Mouse (Mus musculus) neural tube, embryonic 14.5 days (tissue): ENCODE measurements around the gene Nucks1. TPM values are rescaled to one million over a fixed set of nuclear protein-coding genes. Genes with fewer than 3 reads are reported as not detected.

Experiments
- ATAC-seq: fragments of 200-750 bp; cut with Nextera tagmentation; 2 replicates; pipeline ENCODE4 v1.8.0; 2017; ENCODE audit warnings: low read depth, mild to moderate bottlenecking, moderate TSS enrichment, moderate library complexity
- H3K27ac ChIP-seq: fragments of 300-500 bp; sonication (generic); 2 replicates; pipeline ENCODE4 v1.5.1; 2014; ENCODE audit warnings: low read depth, mild to moderate bottlenecking, control low read depth, low read length, moderate library complexity, mixed read lengths
- H3K27me3 ChIP-seq: fragments of 300-500 bp; sonication (generic); 2 replicates; pipeline ENCODE4 v1.6.1; 2014; ENCODE audit warnings: low read length; ENCODE audit not compliant: control insufficient read depth, insufficient read depth
- H3K36me3 ChIP-seq: fragments of 300-500 bp; sonication (generic); 2 replicates; pipeline ENCODE4 v1.6.1; 2014; ENCODE audit warnings: low read length, mixed read lengths; ENCODE audit not compliant: control insufficient read depth, insufficient read depth
- H3K4me1 ChIP-seq: fragments of 300-500 bp; sonication (generic); 2 replicates; pipeline ENCODE4 v1.6.1; 2014; ENCODE audit warnings: low read length; ENCODE audit not compliant: control insufficient read depth, insufficient read depth
- H3K4me2 ChIP-seq: fragments of 300-500 bp; sonication (generic); 2 replicates; pipeline ENCODE4 v1.6.1; 2014; ENCODE audit warnings: mild to moderate bottlenecking, low read depth, low read length, control low read depth
- H3K4me3 ChIP-seq: fragments of 300-500 bp; sonication (generic); 2 replicates; pipeline ENCODE4 v1.5.1; 2014; ENCODE audit warnings: low read depth, low read length, control low read depth, mixed read lengths
- H3K9ac ChIP-seq: fragments of 300-500 bp; sonication (generic); replicated peaks from 2 replicates; pipeline ENCODE4 v1.6.1; 2014; ENCODE audit warnings: low read depth, mild to moderate bottlenecking, control low read depth, low read length, mixed read lengths
- H3K9me3 ChIP-seq: fragments of 300-500 bp; sonication (generic); 2 replicates; pipeline ENCODE4 v1.6.1; 2016; ENCODE audit warnings: low read length; ENCODE audit not compliant: control insufficient read depth
- WGBS: fragments of 180-500 bp; shearing (Covaris S2); extraction: QIAGEN DNeasy Blood & Tissue Kit; methylation state at CpG from one replicate; pipeline ENCODE4 v1.1.7; 2014; 5-methylcytosine and 5-hydroxymethylcytosine counted together
- polyA plus RNA-seq: library from polyadenylated mRNA; unstranded; fragments of >200 nt; fragmentation: Nextera tagmentation; extraction: Ambion mirVana; gene quantifications from 2 replicates; pipeline ENCODE4 v1.2.1, GENCODE M21; 2014

The Nucks1 gene
- polyA plus RNA-seq, 1 experiment from 2014 or later = 39.8 TPM

DNA sequence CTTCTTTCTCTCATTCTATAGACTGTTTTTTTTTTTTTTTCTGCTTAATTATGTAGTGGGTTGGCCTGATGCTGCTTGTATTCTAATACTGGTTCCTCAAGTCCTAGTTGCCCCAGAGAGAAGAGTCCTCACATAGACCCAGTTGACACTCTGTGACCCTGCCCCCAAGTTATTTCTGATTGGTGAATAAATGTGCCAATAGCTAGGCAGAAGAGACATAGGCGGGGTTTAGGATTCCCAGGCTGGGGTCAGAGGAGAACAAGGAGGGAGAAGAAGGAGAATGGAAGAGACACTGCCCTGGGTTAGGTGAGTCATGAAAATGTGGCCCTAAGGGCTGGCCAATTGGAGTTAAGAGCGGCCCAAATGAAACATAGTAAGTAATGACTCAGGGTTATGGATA is 30.5 kb upstream of the Nucks1 start:
- no peak for ATAC-seq
- WGBS = 86% methylated on average over 2 of the region's 2 CpGs

DNA sequence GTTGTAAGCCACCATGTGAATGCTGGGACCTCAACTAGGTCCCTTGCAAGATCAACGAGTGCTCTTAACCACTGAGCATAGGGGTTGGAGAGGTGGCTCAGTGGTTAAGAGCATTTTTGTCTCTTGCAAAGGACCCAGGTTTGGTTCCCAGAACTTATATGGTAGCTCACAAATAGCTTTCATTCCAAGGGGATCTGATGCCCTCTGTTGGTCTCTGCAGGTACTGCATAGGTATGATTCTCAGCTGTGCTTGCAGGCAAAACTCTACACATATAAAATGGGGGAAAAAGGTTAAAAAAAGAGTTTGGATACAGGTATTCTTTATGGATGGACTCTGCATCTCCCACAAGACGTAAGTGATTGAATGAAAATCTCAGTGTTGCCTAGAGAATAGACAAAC is 27.5 kb upstream of the Nucks1 start:
- no peaks in the 10 kb centered on the region for H3K9me3 ChIP-seq
- no peak overlapping the region for H3K4me3 ChIP-seq
- no peaks in the 10 kb centered on the region for H3K36me3 ChIP-seq
- whole genome bisulfite sequencing = 67% methylated on average over 2 of the region's 2 CpGs
- H3K9ac ChIP-seq = no peak overlapping the region
- ATAC-seq = no peak
- no peaks in the 10 kb centered on the region for H3K27me3 ChIP-seq
- no peaks in the 10 kb centered on the region for H3K4me1 ChIP-seq
- no peak overlapping the region for H3K4me2 ChIP-seq
- no peak overlapping the region for H3K27ac ChIP-seq

More for the DNA sequence above, 30.5 kb upstream of the Nucks1 start:
- Histone ChIP-seq H3K27me3 (no peaks in the 10 kb centered on the region), H3K4me1 (no peaks in the 10 kb centered on the region), H3K9ac (no peak overlapping the region), H3K36me3 (no peaks in the 10 kb centered on the region), H3K4me2 (no peak overlapping the region), H3K27ac (no peak overlapping the region), H3K4me3 (no peak overlapping the region), H3K9me3 (no peaks in the 10 kb centered on the region)

DNA sequence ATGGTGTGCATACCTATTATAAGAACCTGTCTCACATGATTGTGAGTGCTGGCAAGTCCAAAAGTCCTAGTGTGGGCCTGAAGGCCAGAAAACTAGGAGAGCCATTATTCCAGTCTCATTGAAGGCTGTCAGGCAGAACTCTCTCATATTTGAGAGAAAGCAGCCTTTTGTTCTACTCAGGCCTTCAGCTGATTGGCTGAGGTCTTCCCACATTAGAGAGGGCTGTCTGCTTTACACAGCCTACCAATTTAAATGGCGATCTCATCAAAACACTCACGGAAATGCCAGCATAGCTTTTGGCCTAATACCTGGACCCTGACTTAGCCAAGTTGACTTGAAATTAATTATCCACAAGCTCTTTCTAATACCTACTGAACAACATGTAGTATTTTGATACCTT is 24.2 kb upstream of the Nucks1 start:
- no peak overlapping the region for H3K4me2 ChIP-seq
- no peaks in the 10 kb centered on the region for H3K4me1 ChIP-seq
- no peak overlapping the region for H3K4me3 ChIP-seq
- 73% methylated on average over 2 of the region's 2 CpGs for WGBS
- H3K9me3 ChIP-seq = no peaks in the 10 kb centered on the region
- H3K27me3 ChIP-seq = no peaks in the 10 kb centered on the region
- no peak for ATAC-seq
- no peaks in the 10 kb centered on the region for H3K36me3 ChIP-seq
- no peak overlapping the region for H3K27ac ChIP-seq
- no peak overlapping the region for H3K9ac ChIP-seq

DNA sequence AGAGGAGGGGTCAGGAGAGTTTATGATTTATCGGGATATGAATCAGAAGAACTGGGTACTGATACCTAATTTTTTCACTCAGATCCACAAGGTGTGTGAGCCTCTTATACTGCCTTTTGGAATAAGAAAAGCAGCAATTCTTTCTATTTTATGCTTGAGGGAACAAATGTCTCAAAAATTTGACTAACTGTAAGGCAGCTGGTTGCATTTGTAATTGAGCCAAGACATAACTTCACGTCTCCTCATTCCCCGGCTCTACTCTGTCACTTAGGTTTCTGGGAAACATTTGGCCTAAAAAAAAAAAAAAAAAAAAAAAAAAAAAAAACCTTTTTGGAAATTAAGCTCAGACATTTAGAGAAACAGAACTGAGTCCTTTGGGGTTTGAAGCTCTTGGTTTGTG is 23.7 kb upstream of the Nucks1 start:
- no peaks in the 10 kb centered on the region for H3K9me3 ChIP-seq
- ATAC-seq = no peak
- H3K4me1 ChIP-seq = no peaks in the 10 kb centered on the region
- WGBS = 88% methylated on average over 3 of the region's 3 CpGs
- H3K4me3 ChIP-seq = no peak overlapping the region
- H3K4me2 ChIP-seq = no peak overlapping the region
- no peaks in the 10 kb centered on the region for H3K27me3 ChIP-seq
- no peak overlapping the region for H3K9ac ChIP-seq
- H3K36me3 ChIP-seq = no peaks in the 10 kb centered on the region
- no peak overlapping the region for H3K27ac ChIP-seq

DNA sequence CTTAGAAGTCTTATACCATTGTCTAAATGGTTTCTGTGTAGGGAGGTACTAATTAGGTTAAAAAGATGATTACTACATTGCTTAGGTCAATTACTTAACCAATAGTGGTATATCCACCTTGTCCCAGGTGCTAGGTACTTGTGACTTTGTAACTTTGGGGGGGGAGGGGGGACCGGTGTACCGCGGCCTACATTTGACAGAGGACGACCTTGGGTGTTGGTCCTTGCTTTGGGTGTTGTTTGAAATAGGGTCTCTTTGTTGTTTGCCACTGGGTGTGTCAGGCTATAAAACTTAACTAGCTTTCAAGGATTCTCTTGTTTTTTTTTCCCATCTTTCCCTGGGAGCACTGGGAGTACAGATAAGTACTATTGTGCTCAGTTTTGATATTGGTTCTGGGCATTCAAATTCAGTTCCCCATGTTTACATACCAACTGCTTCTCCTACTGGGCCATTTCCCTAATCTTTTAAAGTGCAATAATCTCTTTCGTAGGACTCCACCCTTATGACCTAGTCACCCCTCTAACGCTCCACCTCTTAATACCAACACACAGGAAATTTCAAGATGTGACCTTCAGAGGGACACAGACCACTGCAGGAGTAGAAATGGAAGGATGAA is 20.2 kb upstream of the Nucks1 start:
- Histone ChIP-seq H3K9ac (no peak overlapping the region), H3K27me3 (no peaks in the 10 kb centered on the region), H3K9me3 (no peaks in the 10 kb centered on the region), H3K4me1 (no peaks in the 10 kb centered on the region), H3K27ac (no peak overlapping the region), H3K4me2 (no peak overlapping the region), H3K36me3 (no peaks in the 10 kb centered on the region), H3K4me3 (no peak overlapping the region)
- 53% methylated on average over 6 of the region's 6 CpGs for WGBS
- no peak for ATAC-seq

DNA sequence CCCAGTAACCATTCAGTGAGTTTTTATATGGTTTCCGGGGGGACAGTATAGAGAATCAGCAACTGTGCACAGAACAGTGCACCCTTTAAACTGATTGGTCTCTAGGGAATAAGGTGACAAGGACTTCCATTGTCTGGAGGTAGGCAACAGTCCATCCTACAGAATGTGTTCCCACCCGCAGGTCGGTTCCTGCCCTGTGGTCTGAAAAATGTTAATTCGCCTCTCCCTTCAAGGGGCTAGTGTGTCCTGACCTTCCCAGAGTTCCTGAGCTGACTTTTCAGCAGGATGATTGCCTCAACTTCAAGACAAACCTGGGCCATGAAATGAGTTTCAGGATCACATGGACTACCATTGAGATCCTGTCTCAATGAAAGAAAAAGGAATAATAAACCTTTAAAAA is 18.9 kb upstream of the Nucks1 start:
- H3K27me3 ChIP-seq = no peaks in the 10 kb centered on the region
- H3K4me2 ChIP-seq = no peak overlapping the region
- no peaks in the 10 kb centered on the region for H3K36me3 ChIP-seq
- 61% methylated on average over 4 of the region's 4 CpGs for WGBS
- H3K9me3 ChIP-seq = no peaks in the 10 kb centered on the region
- H3K9ac ChIP-seq = no peak overlapping the region
- H3K4me1 ChIP-seq = no peaks in the 10 kb centered on the region
- no peak overlapping the region for H3K27ac ChIP-seq
- ATAC-seq = no peak
- H3K4me3 ChIP-seq = no peak overlapping the region

DNA sequence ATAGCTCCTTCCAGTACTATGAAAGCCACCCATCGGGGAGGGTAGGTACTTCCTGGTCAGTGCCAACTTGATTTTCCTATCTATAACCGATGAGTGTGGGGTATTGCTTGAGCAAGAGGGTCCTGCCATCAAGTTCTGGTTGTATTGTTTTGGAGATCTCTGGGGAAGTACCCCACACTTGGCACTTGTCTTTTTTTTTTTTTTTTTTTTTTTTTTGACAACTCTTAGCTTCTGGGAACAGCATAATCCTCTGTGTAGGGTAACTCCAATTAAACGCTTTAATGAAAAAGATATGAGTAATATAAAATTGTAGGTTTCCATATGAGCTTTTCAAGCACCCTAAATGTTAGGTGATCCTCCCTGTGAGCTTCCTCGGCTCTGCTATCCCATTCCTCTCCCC is 7.7 kb upstream of the Nucks1 start:
- WGBS = 93% methylated on average over 4 of the region's 4 CpGs
- H3K4me1 ChIP-seq = no peaks in the 10 kb centered on the region

DNA sequence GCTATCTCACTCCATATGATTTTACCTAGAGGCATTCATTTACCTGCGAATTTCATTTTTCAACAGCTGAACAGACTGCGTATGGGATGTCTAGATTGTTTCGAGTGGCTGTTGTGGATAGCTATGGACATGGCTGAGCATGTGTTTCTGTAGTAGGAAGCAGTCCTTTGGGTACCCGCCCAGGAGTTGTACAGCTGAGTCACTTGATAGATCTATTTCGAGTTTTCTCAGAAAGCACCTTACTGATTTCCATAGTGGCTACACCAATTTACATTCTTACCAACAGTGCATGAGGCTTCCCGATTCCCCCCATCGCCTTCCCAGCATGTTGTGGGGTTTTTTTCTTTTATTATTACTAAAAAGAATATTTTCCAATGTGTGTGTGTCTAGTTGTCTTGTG is 7.1 kb upstream of the Nucks1 start:
- ATAC-seq = no peak
- H3K4me3 ChIP-seq = no peak overlapping the region
- no peaks in the 10 kb centered on the region for H3K27me3 ChIP-seq
- no peaks in the 10 kb centered on the region for H3K9me3 ChIP-seq
- no peak overlapping the region for H3K27ac ChIP-seq
- no peaks in the 10 kb centered on the region for H3K36me3 ChIP-seq
- no peak overlapping the region for H3K4me2 ChIP-seq
- no peak overlapping the region for H3K9ac ChIP-seq
- H3K4me1 ChIP-seq = no peaks in the 10 kb centered on the region
- WGBS = 91% methylated on average over 7 of the region's 7 CpGs

More for the DNA sequence above, 7.7 kb upstream of the Nucks1 start:
- no peaks in the 10 kb centered on the region for H3K27me3 ChIP-seq
- no peak overlapping the region for H3K27ac ChIP-seq
- no peaks in the 10 kb centered on the region for H3K36me3 ChIP-seq
- no peak overlapping the region for H3K4me2 ChIP-seq
- no peak overlapping the region for H3K9ac ChIP-seq
- no peaks in the 10 kb centered on the region for H3K9me3 ChIP-seq
- ATAC-seq = no peak
- no peak overlapping the region for H3K4me3 ChIP-seq

DNA sequence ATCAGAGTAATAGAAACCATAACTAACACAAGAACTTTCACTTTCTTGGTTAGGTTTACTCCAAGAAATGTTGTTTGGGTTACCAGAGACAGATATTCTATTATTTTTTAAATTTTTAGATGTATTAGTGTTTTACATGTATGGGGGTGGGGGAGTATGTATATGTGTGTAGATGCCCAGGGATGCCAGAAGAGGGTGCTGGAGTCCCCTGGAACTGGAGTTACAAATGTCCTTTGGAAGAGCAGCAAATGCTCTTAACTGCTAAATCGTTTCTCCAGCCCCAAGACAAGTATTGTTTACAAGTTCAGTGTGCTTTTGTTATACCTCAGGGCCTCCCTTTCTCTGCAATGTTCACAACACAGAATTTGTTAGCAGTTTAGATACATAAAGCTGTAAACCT is 4.8 kb upstream of the Nucks1 start:
- Histone ChIP-seq H3K4me2 (no peak overlapping the region), H3K36me3 (no peaks in the 10 kb centered on the region), H3K27ac (no peak overlapping the region), H3K4me3 (no peak overlapping the region), H3K27me3 (no peaks in the 10 kb centered on the region), H3K9me3 (no peaks in the 10 kb centered on the region), H3K4me1 (no peaks in the 10 kb centered on the region), H3K9ac (no peak overlapping the region)
- no peak for ATAC-seq
- 4% methylated on average over 1 of the region's 1 CpGs for WGBS
